Mouse (Mus musculus) spleen, adult 2 months (tissue): ENCODE measurements around the gene Mrps10. TPM values are rescaled to one million over a fixed set of nuclear protein-coding genes. Genes with fewer than 3 reads are reported as not detected.
A peak's percentile ranks its signal among the peaks of the same experiment; 100 is the strongest.
"Not testable (repeated sequence)": the region's sequence is repeated elsewhere in the genome, so short reads cannot be mapped to it uniquely, and the experiment has no call there.

Source experiments
- DNase-seq, 2 experiments: peaks; one replicate each; pipeline versions ENCODE4 v3.0.0 to v3.0.0-alpha.2; 2012 to 2021; ENCODE audit warnings: low spot score in 2 of 2, low read depth in 1 of 2
- H3K27ac ChIP-seq: fragments of 200-500 bp; 2 replicates; pipeline ENCODE4 v1.5.1; 2012; ENCODE audit warnings: low read length, inconsistent platforms; ENCODE audit not compliant: insufficient read depth
- H3K27me3 ChIP-seq: fragments of 200-500 bp; 2 replicates; pipeline ENCODE4 v1.6.1; 2012; ENCODE audit warnings: mild to moderate bottlenecking, moderate library complexity, low read length, inconsistent platforms; ENCODE audit not compliant: control insufficient read depth, insufficient read depth
- H3K36me3 ChIP-seq: fragments of 200-500 bp; 2 replicates; pipeline ENCODE4 v1.6.1; 2012; ENCODE audit warnings: mild to moderate bottlenecking, low read length, inconsistent platforms; ENCODE audit not compliant: control insufficient read depth, insufficient read depth
- H3K4me1 ChIP-seq: fragments of 200-500 bp; 2 replicates; pipeline ENCODE4 v1.6.1; 2011; ENCODE audit warnings: inconsistent platforms; ENCODE audit not compliant: control insufficient read depth, insufficient read depth, insufficient read length
- H3K4me3 ChIP-seq: fragments of 200-500 bp; 2 replicates; pipeline ENCODE4 v1.5.1; 2011; ENCODE audit warnings: mild to moderate bottlenecking, inconsistent platforms; ENCODE audit not compliant: insufficient read depth, insufficient read length; ENCODE audit errors: extremely low read depth
- CTCF ChIP-seq: fragments of 200-500 bp; IDR thresholded peaks from 2 replicates; pipeline ENCODE4 v1.5.1; 2011; ENCODE audit warnings: mild to moderate bottlenecking, inconsistent platforms; ENCODE audit not compliant: insufficient read depth, insufficient read length, insufficient replicate concordance; ENCODE audit errors: extremely low read depth
- POLR2A ChIP-seq: fragments of 200-500 bp; IDR thresholded peaks from 2 replicates; pipeline ENCODE4 v1.6.1; 2011; ENCODE audit warnings: low read depth, low read length, inconsistent platforms
- WGBS: fragments of 180-500 bp; shearing (Covaris S2); methylation state at CpG from one replicate; pipeline ENCODE4 v1.1.7; 2018; 5-methylcytosine and 5-hydroxymethylcytosine counted together
- polyA plus RNA-seq: library from polyadenylated mRNA; depleted of rRNA; stranded (reverse); fragments of >200 nt; gene quantifications from 2 replicates; pipeline ENCODE4 v1.2.3, GENCODE M21; 2012

Mrps10 gene
- polyA plus RNA-seq, 1 experiment: 11.3 TPM

DNA sequence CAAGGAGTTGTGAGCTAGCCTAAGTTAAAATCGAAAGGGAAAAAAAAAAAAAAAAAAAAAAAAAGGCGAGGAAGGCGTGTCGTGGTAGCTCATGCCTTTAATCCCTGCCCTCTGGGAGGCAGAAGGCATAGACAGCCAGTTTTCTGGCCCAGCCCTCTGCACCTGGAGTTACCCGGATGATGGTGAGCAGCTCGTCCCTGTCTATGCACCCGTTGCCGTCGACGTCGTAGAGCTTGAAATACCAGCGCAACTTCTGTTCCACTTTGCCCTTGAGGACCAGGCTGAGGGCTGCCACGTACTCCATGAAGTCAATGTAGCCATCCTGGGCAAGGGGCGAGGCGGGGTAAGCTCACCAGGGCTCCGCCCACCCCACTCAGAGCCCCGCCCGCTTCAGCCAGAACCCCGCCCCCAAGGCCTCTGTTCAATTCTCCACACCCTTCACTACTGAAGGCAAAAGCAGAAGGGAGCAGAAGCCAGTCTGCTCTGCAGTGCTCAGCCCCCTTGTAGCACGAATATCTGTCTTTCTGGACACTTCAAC lies 26.8 kb downstream of the Mrps10 start:
- under 1% methylated on average over 19 of the region's 20 CpGs for WGBS
- Histone ChIP-seq H3K27me3 (no peaks in the 10 kb centered on the region), H3K36me3 (no peaks in the 10 kb centered on the region), H3K4me1 (peaks cover 12% of the 10 kb centered on the region), H3K4me3 (peak overlapping the region; percentile 33), H3K27ac (no peak overlapping the region)
- peak; percentile 24 to 33 for DNase-seq
- TF ChIP-seq CTCF: no peak
- TF ChIP-seq POLR2A: no peak

DNA sequence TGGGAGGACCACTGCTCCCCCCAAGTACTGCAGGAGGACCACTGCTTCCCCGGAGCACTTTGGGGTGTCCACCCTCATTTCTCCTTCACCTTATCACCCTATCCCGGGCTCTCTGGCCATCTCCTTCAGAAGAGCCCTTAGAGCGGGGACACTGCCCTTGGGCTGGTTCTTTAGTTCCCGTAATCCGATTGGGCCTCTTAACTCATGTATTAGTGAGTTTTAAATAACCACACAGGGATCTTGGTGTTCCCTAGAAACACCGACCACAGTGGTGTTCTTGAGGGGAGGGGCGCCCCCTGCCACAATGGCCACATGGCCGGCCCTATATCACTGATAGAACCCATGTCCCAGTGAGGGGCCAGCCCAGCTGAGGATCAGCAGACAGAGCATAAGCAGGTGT lies 30.4 kb downstream of the Mrps10 start:
- Histone ChIP-seq H3K4me1 (peaks cover 12% of the 10 kb centered on the region), H3K36me3 (no peaks in the 10 kb centered on the region), H3K4me3 (no peak overlapping the region), H3K27me3 (no peaks in the 10 kb centered on the region), H3K27ac (no peak overlapping the region)
- 87% methylated on average over 8 of the region's 8 CpGs for WGBS
- TF ChIP-seq POLR2A (no peak), CTCF (no peak)
- no peak for DNase-seq

DNA sequence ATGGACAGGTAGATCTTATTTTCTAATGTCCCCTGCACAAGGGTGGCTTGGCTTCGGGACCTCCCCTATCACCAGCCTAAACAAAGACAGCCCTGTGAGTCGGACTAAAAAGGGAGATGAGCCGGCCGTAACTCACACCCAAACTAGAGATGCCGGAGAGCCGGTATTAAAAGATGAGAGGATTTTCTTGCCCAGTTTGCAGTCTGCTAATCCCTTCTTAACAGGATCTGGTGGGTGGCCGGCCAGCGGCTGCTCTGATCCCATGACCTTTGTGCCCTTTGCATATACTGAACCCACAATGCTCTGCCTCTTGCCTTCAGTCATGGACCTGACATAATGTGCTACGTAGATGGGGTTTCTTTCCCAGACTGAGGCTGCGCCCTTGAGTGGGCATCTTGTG lies 31.8 kb downstream of the Mrps10 start, which contains the start of gene Guca1a:
Gene Guca1a, minus strand, starts transcription at position 134 of the 400 bp plus-strand sequence.
- 0 out of 2 replicates have a peak, but pooled peaks cover 2% of the 10 kb centered on the region for H3K4me1 ChIP-seq
- DNase-seq: no peak
- H3K4me3 ChIP-seq: no peak within 1 kb of the TSS
- H3K27me3 ChIP-seq: no peaks in the 10 kb centered on the region
- no peak for TF ChIP-seq CTCF
- no peak for TF ChIP-seq POLR2A
- no peak within 1 kb of the TSS for H3K27ac ChIP-seq
- no peaks in the 10 kb centered on the region for H3K36me3 ChIP-seq
- 76% methylated on average over 10 of the region's 10 CpGs for WGBS

DNA sequence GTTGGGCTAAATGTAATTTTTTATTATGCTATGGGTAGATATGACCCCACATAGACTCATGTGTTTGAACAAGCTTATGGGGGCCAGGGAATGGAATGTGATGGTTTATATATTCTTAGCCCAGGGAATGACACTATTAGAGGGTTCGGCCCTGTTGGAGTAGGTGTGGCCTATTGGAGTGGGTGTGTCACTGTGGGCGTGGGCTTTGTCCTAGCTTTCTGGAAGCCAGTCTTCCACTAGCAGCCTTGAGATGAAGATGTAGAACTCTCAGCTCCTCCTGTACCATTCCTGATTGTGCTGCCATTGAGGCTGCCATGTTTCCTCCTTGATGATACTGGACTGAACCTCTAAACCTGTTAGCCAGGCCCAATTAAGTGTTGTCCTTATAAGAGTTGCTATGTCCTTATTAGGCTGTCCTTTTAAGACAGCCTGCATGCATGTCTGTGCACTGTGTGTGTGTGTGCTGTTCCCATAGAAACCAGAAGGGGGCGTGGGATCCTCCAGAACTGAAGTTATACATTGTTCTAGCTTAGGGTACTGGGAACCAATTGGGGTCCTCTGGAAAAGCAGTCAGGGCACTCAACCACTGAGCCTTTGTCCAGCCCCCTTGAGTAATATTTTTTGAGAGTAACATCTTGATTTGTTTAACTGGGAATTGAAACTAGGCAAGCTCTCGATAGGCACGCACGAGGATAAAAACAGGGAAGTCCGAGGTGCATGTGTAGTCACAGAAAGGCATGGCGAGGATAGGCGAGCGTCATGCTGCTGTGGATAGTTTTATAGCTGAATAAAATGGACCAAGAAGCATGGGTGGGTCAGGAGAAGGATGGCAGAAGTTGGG lies 39.2 kb downstream of the Mrps10 start:
- DNase-seq: no peak
- H3K4me3 ChIP-seq: no peak overlapping the region
- no peaks in the 10 kb centered on the region for H3K27me3 ChIP-seq
- H3K4me1 ChIP-seq: no peaks in the 10 kb centered on the region
- H3K36me3 ChIP-seq: no peaks in the 10 kb centered on the region
- TF ChIP-seq CTCF (no peak), POLR2A (no peak)
- WGBS: 52% methylated on average over 10 of the region's 10 CpGs
- H3K27ac ChIP-seq: no peak overlapping the region

DNA sequence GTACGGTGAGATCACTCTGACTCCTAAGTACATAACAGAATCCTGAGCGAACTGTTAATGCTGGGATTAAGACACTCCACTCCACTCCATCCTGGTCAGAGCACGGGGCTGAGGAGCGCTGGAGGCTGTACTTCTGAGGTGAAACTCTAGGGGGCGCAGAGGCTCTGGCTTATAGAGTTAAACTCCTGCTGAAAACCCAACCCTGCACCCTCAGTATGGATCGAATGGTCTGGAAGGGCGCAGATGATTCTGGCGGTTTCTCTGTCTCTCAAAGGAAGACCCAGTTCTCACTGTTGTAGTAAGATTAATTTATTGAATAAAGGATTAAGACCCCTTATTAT lies 39.8 kb downstream of the Mrps10 start:
- Histone ChIP-seq H3K27ac (no peak overlapping the region), H3K4me1 (no peaks in the 10 kb centered on the region), H3K36me3 (no peaks in the 10 kb centered on the region), H3K27me3 (no peaks in the 10 kb centered on the region), H3K4me3 (no peak overlapping the region)
- WGBS: 17% methylated on average over 8 of the region's 8 CpGs
- no peak for TF ChIP-seq POLR2A
- TF ChIP-seq CTCF: peak; percentile 72; the same call in 1 of the 2 replicates
- peak in 1 of 2 experiments; percentile 42 for DNase-seq

DNA sequence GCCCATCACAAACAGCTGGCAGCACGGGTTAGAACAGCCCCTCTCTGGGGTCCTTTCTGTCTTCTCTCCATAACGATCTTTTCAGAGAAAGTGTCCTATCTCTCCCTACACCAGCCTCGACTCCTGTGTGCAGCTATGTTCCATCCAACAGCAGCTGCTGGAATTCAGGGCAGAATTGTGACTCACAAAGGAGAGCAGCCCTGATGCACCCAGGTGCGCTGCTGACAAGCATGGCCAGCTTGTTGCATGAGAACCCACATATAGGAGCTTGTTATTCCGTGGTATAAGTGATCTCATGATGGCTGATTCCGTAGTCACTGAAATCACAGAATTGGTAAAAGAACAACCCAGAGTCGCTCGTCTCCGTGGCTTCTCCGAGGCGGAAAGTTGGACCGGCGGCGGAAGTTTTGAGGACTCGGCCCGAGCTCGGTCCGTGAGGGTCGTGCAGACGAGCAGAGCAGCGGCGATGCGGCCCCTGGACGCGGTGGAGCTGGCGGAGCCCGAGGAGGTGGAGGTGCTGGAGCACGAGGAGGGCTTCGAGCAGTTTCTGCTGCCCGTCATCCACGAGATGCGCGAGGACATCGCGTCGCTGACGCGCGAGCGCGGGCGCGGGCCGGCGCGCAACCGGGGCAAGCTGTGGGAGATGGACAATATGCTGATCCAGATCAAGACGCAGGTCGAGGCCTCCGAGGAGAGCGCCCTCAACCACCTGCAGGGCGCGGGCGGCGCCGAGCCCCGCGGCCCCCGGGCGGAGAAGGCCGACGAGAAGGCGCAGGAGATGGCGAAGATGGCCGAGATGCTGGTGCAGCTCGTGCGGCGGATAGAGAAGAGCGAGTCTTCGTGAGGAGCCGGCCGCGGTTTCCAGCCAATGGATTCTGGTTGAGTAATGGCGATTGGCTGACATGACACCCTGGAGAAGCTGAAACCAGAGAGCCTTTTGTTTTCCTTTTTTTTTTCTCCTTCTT lies 41.5 kb downstream of the Mrps10 start:
- H3K4me3 ChIP-seq, H3K27me3 ChIP-seq, H3K36me3 ChIP-seq, H3K4me1 ChIP-seq, DNase-seq, H3K27ac ChIP-seq: not testable (repeated sequence)
- 4% methylated on average over 74 of the region's 74 CpGs for WGBS

DNA sequence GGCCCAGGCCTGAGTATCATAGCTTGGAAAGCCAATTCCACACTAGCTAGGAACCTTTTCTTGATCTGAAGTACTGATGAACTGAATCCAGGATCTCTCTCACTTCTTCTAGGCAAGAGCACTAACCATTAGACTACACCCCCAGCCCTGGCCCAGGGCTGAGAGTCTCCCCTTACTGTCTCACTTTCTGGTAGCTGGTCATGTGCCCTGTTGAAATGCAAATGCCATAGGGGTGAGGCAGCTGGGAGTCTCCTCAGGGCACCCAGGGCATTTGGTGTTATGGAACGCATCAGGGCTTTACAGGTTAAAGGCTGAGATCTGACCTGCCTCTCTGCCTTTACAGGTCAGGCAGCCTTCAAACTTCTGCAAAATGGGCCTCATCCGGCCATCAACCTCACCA lies 51.5 kb downstream of the Mrps10 start:
- 85% methylated on average over 2 of the region's 2 CpGs for WGBS
- Histone ChIP-seq H3K4me1 (no peaks in the 10 kb centered on the region), H3K4me3 (no peak overlapping the region), H3K27ac (no peak overlapping the region), H3K36me3 (no peaks in the 10 kb centered on the region), H3K27me3 (no peaks in the 10 kb centered on the region)
- no peak for DNase-seq
- TF ChIP-seq POLR2A (no peak), CTCF (no peak)
